ENCODE assay signal across 18 mouse cellular contexts in genomic region chr2:33462066-33462465, GRCm38 (mm10).
"Had no signal": no experiment of that assay in that cellular context is flagged by ENCODE, and none has a peak within 500 bp of the region (broad histone marks: within the 10 kb centered on the region; RNA-seq: fewer than 3 reads in every experiment).

No protein-coding gene starts in this region.

- ATAC-seq: midbrain, embryonic 16.5 days had no signal

- H3K4me3 ChIP-seq: midbrain, embryonic 10.5 days; midbrain, embryonic 12.5 days; myocyte; neural tube, embryonic 13.5 days; neural tube, embryonic 15.5 days had no signal

- H3K4me2 ChIP-seq: lung, embryonic 14.5 days; midbrain, embryonic 12.5 days; neural tube, embryonic 13.5 days; neural tube, embryonic 15.5 days had no signal

- H3K27ac ChIP-seq: midbrain, embryonic 10.5 days; midbrain, embryonic 12.5 days; neural tube, embryonic 13.5 days; neural tube, embryonic 15.5 days had no signal

- H3K9me3 ChIP-seq: midbrain, embryonic 10.5 days; midbrain, embryonic 12.5 days; neural tube, embryonic 13.5 days; neural tube, embryonic 15.5 days had no signal

- H3K9ac ChIP-seq: lung, embryonic 14.5 days; midbrain, embryonic 12.5 days; neural tube, embryonic 13.5 days; neural tube, embryonic 15.5 days had no signal

- H3K27me3 ChIP-seq: midbrain, embryonic 12.5 days; neural tube, embryonic 13.5 days; neural tube, embryonic 15.5 days had no signal

- DNase-seq: lung, embryonic 14.5 days; lung, postnatal 10 days; lung, postnatal 4 days; midbrain, embryonic 14.5 days; retina, postnatal 1 day; right cerebral cortex, adult 18-20 months; right cerebral cortex, postnatal 25 days; right cerebral cortex, postnatal 4 days; spleen, adult 18-20 months; thymus, adult 18-20 months; thymus, postnatal 14 days; thymus, postnatal 36 days had no signal
